Mouse (Mus musculus) left cerebral cortex, adult 18-20 months (tissue): Measurements from ENCODE around the gene Zic1. TPM values are rescaled to one million over a fixed set of nuclear protein-coding genes. Genes with fewer than 3 reads are reported as not detected.

Source experiments
- DNase-seq, 2 experiments: peaks; one replicate each; pipeline ENCODE4 v3.0.0; 2021 to 2022; ENCODE audit warnings: low spot score in 2 of 2, mixed read lengths in 1 of 2
- long read RNA-seq, 2 experiments: library from polyadenylated mRNA; stranded (forward); transcript quantifications; one replicate each; pipeline ENCODE4 v2.0.0; 2021
- total RNA-seq, 2 experiments: library from RNA; stranded (reverse); gene quantifications; 2 replicates each; pipeline ENCODE4 v1.2.3; 2021

The Zic1 gene
- 10 to 100 TPM; 10.7 to 14.3 TPM for total RNA-seq
- long read RNA-seq, experiment 1 = 0 reads
- long read RNA-seq, experiment 2 = 0 reads

GRCm38 (mm10) chr9:91365664-91366063 lies at the start of gene Zic1:
Zic1 (minus strand) TSS chr9:91365810.
- DNase-seq = no peak

GRCm38 (mm10) chr9:91414007-91414661 lies 48.5 kb upstream of the Zic1 start:
- DNase-seq = no peak

- DNase-seq = no peak
These were observed 44.2 kb upstream of the Zic1 start for GRCm38 (mm10) chr9:91409771-91410170.

- no peak for DNase-seq
These were observed 40.7 kb upstream of the Zic1 start for GRCm38 (mm10) chr9:91406258-91406763.

- no peak for DNase-seq
These were observed 40.2 kb upstream of the Zic1 start for GRCm38 (mm10) chr9:91405753-91406178.

GRCm38 (mm10) chr9:91404905-91405752 lies 39.5 kb upstream of the Zic1 start:
- no peak for DNase-seq

GRCm38 (mm10) chr9:91404229-91404628 lies 38.6 kb upstream of the Zic1 start:
- DNase-seq = no peak

- no peak for DNase-seq
These were observed 35.9 kb upstream of the Zic1 start for GRCm38 (mm10) chr9:91401471-91401870.

- DNase-seq = no peak
These were observed 35.0 kb upstream of the Zic1 start for GRCm38 (mm10) chr9:91400482-91401093.

- no peak for DNase-seq
These were observed 34.4 kb upstream of the Zic1 start for GRCm38 (mm10) chr9:91399976-91400375.

- no peak for DNase-seq
These were observed 29.6 kb upstream of the Zic1 start for GRCm38 (mm10) chr9:91395066-91395772.

- DNase-seq = no peak
These were observed 28.6 kb upstream of the Zic1 start for GRCm38 (mm10) chr9:91394211-91394646.

- DNase-seq = no peak
These were observed 27.9 kb upstream of the Zic1 start for GRCm38 (mm10) chr9:91393376-91394068.

GRCm38 (mm10) chr9:91388173-91388572 lies 22.6 kb upstream of the Zic1 start:
- DNase-seq = no peak

- no peak for DNase-seq
These were observed 22.1 kb upstream of the Zic1 start for GRCm38 (mm10) chr9:91387740-91388080.

GRCm38 (mm10) chr9:91386891-91387739 lies 21.5 kb upstream of the Zic1 start:
- DNase-seq = no peak

GRCm38 (mm10) chr9:91386502-91386890 lies 20.9 kb upstream of the Zic1 start:
- no peak for DNase-seq

GRCm38 (mm10) chr9:91385561-91386430 lies 20.2 kb upstream of the Zic1 start:
- DNase-seq = no peak
